Mouse (Mus musculus): ENCODE results near the gene Cox17. TPM values are rescaled to one million over a fixed set of nuclear protein-coding genes. Genes with fewer than 3 reads are reported as not detected.

Cox17 gene
- polyA plus RNA-seq, 1 experiment, result 90.6 TPM

- no peak for DNase-seq (ENCODE audit: low read depth)
These were observed 45.5 kb downstream of the Cox17 start for GRCm38 (mm10) chr16:38392126-38392894.

DNA sequence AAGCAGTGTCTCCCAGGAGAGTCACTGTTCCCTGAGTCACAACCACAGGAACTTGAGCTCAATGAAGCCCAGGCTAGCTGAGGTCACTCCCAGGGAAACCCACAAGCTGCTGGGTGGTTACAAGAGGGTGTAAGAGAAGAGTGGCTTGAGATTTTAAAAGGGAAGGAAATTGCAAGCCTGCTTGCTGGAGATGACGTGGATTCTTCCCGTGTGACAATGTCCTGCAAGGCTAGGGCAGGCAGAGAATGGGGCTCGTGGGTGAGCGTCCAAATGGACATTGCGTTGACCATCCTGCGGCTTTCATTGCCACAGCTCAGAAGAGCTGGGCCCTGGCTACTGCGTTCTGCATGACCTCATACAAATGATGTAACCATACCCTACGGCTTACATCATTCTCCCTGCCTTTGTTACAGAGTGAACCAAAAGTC is 47.4 kb downstream of the Cox17 start:
- no peak for DNase-seq (ENCODE audit: low read depth)

- DNase-seq (ENCODE audit: low read depth), result no peak
These were observed 48.4 kb downstream of the Cox17 start for GRCm38 (mm10) chr16:38395060-38395730.

DNA sequence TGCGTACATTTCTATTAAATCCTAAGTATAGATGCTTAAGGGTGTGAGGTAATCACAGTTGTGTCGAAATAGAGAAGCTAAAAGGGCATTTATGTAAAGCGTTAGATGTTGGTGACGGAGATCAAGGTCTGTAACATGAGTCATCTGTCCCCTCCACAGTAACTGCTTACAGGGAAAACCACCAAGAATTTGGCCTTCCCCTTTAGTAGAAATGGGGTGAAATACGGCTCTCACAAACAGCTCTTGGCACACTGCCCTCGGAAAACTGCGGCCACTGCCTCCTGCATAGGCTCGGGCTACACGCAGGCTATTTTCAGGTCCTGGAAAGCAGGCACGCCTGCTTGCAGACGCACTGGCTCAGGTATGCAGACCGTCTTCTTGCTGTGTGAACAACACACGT is 49.4 kb downstream of the Cox17 start:
- peak; percentile 9 for DNase-seq (ENCODE audit: low read depth)

- no peak for DNase-seq (ENCODE audit: low read depth)
These were observed 51.5 kb downstream of the Cox17 start for GRCm38 (mm10) chr16:38398266-38398665.

GRCm38 (mm10) chr16:38399076-38399475 is 52.3 kb downstream of the Cox17 start:
- no peak for DNase-seq (ENCODE audit: low read depth)

DNA sequence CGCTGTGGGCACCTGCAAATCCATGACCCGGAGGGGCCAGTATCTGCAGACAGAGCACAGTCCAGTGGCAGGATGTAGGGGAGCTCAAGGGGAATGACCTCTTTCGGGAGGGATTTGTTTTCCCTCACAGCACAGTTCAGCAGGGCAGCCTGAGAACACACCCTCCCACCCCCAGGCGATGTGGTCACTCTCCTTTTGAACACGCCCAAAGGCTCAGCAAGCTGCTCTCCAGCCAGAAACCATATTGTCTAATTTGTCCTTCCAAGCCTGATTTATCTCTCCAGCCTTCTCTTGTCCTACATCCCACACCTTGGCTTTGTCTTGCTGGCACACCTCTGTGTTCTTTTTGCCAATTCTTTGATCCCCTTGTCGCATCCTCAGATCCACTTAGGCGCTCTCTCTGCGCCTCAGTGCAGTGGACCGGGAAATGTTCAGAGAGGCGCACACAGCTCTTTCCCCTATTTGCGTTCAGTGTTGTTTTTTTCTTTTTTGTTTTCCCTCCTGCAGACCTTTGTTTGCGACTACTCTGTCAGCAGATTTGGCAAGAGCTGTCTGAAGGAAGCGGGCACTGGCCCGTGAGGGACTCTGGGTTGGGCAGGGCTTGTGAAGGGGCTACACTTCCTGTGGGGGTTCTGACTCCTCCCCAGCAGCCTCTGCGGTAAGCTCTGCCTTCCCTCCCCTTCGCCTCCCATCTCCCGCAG is 52.9 kb downstream of the Cox17 start:
- DNase-seq (ENCODE audit: low read depth), result peak; percentile 64

- DNase-seq (ENCODE audit: low read depth), result no peak
These were observed 53.6 kb downstream of the Cox17 start for GRCm38 (mm10) chr16:38400311-38400960.

GRCm38 (mm10) chr16:38401468-38401867 is 54.7 kb downstream of the Cox17 start:
- DNase-seq (ENCODE audit: low read depth), result no peak

Other genes with a start within 250 kb of the Cox17 start
- gene Nr1i2, start 52.2 kb upstream of the Cox17 start, polyA plus RNA-seq (2012; rRNA removed), result 0.08 and 0.18 TPM in 2 replicates
- gene Maats1, start 4.8 kb upstream of the Cox17 start, polyA plus RNA-seq (2012; rRNA removed), result 0.24 and 0.98 TPM in 2 replicates
- gene Gm21987, start within 50 bp of the Cox17 start, polyA plus RNA-seq (2012; rRNA removed), result not detected in 2 replicates
- gene Popdc2, start 15.2 kb downstream of the Cox17 start, polyA plus RNA-seq (2012; rRNA removed), result 10.6 and 12.4 TPM in 2 replicates
- 18.2 and 19.5 TPM in 2 replicates for gene Pla1a, start 86.2 kb downstream of the Cox17 start, polyA plus RNA-seq (2012; rRNA removed)
- 19.7 and 22.9 TPM in 2 replicates for gene Adprh, start 105.7 kb downstream of the Cox17 start, polyA plus RNA-seq (2012; rRNA removed)
- gene Cd80, start 108.6 kb downstream of the Cox17 start, polyA plus RNA-seq (2012; rRNA removed), result 0.51 and 1.1 TPM in 2 replicates
- 11.5 and 13.3 TPM in 2 replicates for gene Timmdc1, start 175.7 kb downstream of the Cox17 start, polyA plus RNA-seq (2012; rRNA removed)
- gene Poglut1, start 203.3 kb downstream of the Cox17 start, polyA plus RNA-seq (2012; rRNA removed), result 25.4 and 25.5 TPM in 2 replicates
- gene Tmem39a, start 211.7 kb downstream of the Cox17 start, polyA plus RNA-seq (2012; rRNA removed), result 120 and 138 TPM in 2 replicates

Data from gonadal fat pad, adult 2 months (tissue).